Mouse (Mus musculus) liver, embryonic 15.5 days (tissue): Measurements from ENCODE around the gene Gpam. TPM values are rescaled to one million over a fixed set of nuclear protein-coding genes. Genes with fewer than 3 reads are reported as not detected.
A peak's percentile ranks its signal among the peaks of the same experiment; 100 is the strongest.
"Not testable (repeated sequence)": the region's sequence is repeated elsewhere in the genome, so short reads cannot be mapped to it uniquely, and the experiment has no call there.

ENCODE experiments used
- ATAC-seq: fragments of 200-750 bp; cut with Nextera tagmentation; 2 replicates; pipeline ENCODE4 v1.8.0; 2017; ENCODE audit warnings: moderate number of reproducible peaks, mild to moderate bottlenecking, moderate library complexity; ENCODE audit not compliant: insufficient read depth
- H3K27ac ChIP-seq: fragments of 300-500 bp; sonication (generic); replicated peaks from 2 replicates; pipeline ENCODE4 v1.5.1; 2015; ENCODE audit warnings: mild to moderate bottlenecking, inconsistent platforms
- H3K27me3 ChIP-seq: fragments of 300-500 bp; sonication (generic); 2 replicates; pipeline ENCODE4 v1.6.1; 2015; ENCODE audit warnings: mild to moderate bottlenecking, inconsistent platforms
- H3K36me3 ChIP-seq: fragments of 300-500 bp; sonication (generic); replicated peaks from 2 replicates; pipeline ENCODE4 v1.6.1; 2015; ENCODE audit warnings: moderate library complexity, mild to moderate bottlenecking, inconsistent platforms
- H3K4me1 ChIP-seq: fragments of 300-500 bp; sonication (generic); replicated peaks from 2 replicates; pipeline ENCODE4 v1.6.1; 2015; ENCODE audit warnings: inconsistent platforms
- H3K4me2 ChIP-seq: fragments of 300-500 bp; sonication (generic); 2 replicates; pipeline ENCODE4 v1.6.1; 2015; ENCODE audit warnings: moderate library complexity, mild to moderate bottlenecking, inconsistent platforms
- H3K4me3 ChIP-seq: fragments of 300-500 bp; sonication (generic); replicated peaks from 2 replicates; pipeline ENCODE4 v1.5.1; 2015; ENCODE audit warnings: mild to moderate bottlenecking, inconsistent platforms
- H3K9ac ChIP-seq: fragments of 300-500 bp; sonication (generic); 2 replicates; pipeline ENCODE4 v1.6.1; 2015; ENCODE audit warnings: moderate library complexity, mild to moderate bottlenecking, inconsistent platforms
- H3K9me3 ChIP-seq: fragments of 300-500 bp; sonication (generic); replicated peaks from 2 replicates; pipeline ENCODE4 v1.6.1; 2016; ENCODE audit warnings: inconsistent platforms
- WGBS: fragments of 180-500 bp; shearing (Covaris S2); methylation state at CpG from one replicate; pipeline ENCODE4 v1.1.7; 2015; ENCODE audit warnings: mixed read lengths; ENCODE audit not compliant: insufficient replicate concordance; 5-methylcytosine and 5-hydroxymethylcytosine counted together
- polyA plus RNA-seq: library from polyadenylated mRNA; unstranded; fragments of >200 nt; fragmentation: Nextera tagmentation; extraction: Ambion mirVana; gene quantifications from 2 replicates; pipeline ENCODE4 v1.2.1, GENCODE M21; 2015

Gpam gene
- 28.3 and 33.6 TPM in 2 replicates for polyA plus RNA-seq

- peak; percentile 70 for ATAC-seq
- peak within 1 kb of the TSS; percentile 63; the same call in 1 of the 2 replicates for H3K27ac ChIP-seq
- peak within 1 kb of the TSS; percentile 38 for H3K4me2 ChIP-seq
- 43% methylated on average over 11 of the region's 11 CpGs for WGBS
- no peaks in the 10 kb centered on the region for H3K27me3 ChIP-seq
- 0 out of 2 replicates have a peak within 1 kb of the TSS, but pooled peaks have one; percentile 16 for H3K9ac ChIP-seq
- H3K4me3 ChIP-seq, result peak within 1 kb of the TSS; percentile 48
- H3K36me3 ChIP-seq, result no peaks in the 10 kb centered on the region
- no peaks in the 10 kb centered on the region for H3K9me3 ChIP-seq
- H3K4me1 ChIP-seq, result no peaks in the 10 kb centered on the region; the same call in 1 of the 2 replicates
Measured at GRCm38 (mm10) chr19:55127072-55127718, at the start of gene Gpam. Gene Gpam, minus strand, starts transcription at chr19:55127238.

GRCm38 (mm10) chr19:55171585-55171984 is 44.5 kb upstream of the Gpam start:
- no peak overlapping the region for H3K9ac ChIP-seq
- no peak for ATAC-seq
- no peaks in the 10 kb centered on the region for H3K36me3 ChIP-seq
- no peaks in the 10 kb centered on the region for H3K9me3 ChIP-seq
- no peaks in the 10 kb centered on the region for H3K27me3 ChIP-seq
- H3K4me1 ChIP-seq, result no peaks in the 10 kb centered on the region
- WGBS, result 36% methylated on average over 1 of the region's 1 CpGs
- no peak overlapping the region for H3K4me3 ChIP-seq
- H3K4me2 ChIP-seq, result no peak overlapping the region
- no peak overlapping the region for H3K27ac ChIP-seq

- no peak for ATAC-seq
- Histone ChIP-seq H3K4me3 (no peak overlapping the region), H3K9me3 (no peaks in the 10 kb centered on the region), H3K4me1 (no peaks in the 10 kb centered on the region), H3K27ac (no peak overlapping the region), H3K9ac (no peak overlapping the region), H3K36me3 (no peaks in the 10 kb centered on the region), H3K27me3 (no peaks in the 10 kb centered on the region), H3K4me2 (no peak overlapping the region)
Measured at GRCm38 (mm10) chr19:55170399-55170798, 43.4 kb upstream of the Gpam start.

- not testable (repeated sequence) for H3K4me2 ChIP-seq, H3K36me3 ChIP-seq, H3K27ac ChIP-seq, H3K9me3 ChIP-seq, ATAC-seq, H3K4me1 ChIP-seq, H3K4me3 ChIP-seq, H3K27me3 ChIP-seq, H3K9ac ChIP-seq
- 64% methylated on average over 8 of the region's 8 CpGs for WGBS
Measured at GRCm38 (mm10) chr19:55169236-55169729, 42.2 kb upstream of the Gpam start.

- Histone ChIP-seq H3K4me2 (no peak overlapping the region), H3K9me3 (no peaks in the 10 kb centered on the region), H3K36me3 (no peaks in the 10 kb centered on the region), H3K4me3 (no peak overlapping the region), H3K4me1 (no peaks in the 10 kb centered on the region), H3K27ac (no peak overlapping the region), H3K9ac (no peak overlapping the region), H3K27me3 (no peaks in the 10 kb centered on the region)
- no peak for ATAC-seq
- WGBS, result 61% methylated on average over 6 of the region's 6 CpGs
Measured at GRCm38 (mm10) chr19:55168360-55168759, 41.3 kb upstream of the Gpam start.

- Histone ChIP-seq H3K36me3 (no peaks in the 10 kb centered on the region), H3K9me3 (no peaks in the 10 kb centered on the region), H3K4me2 (no peak overlapping the region), H3K27ac (no peak overlapping the region), H3K4me3 (no peak overlapping the region), H3K4me1 (no peaks in the 10 kb centered on the region), H3K9ac (no peak overlapping the region), H3K27me3 (no peaks in the 10 kb centered on the region)
- no peak for ATAC-seq
- WGBS, result 19% methylated on average over 2 of the region's 2 CpGs
Measured at GRCm38 (mm10) chr19:55167741-55168140, 40.7 kb upstream of the Gpam start.

GRCm38 (mm10) chr19:55166741-55167140 is 39.7 kb upstream of the Gpam start:
- Histone ChIP-seq H3K4me2 (no peak overlapping the region), H3K9ac (no peak overlapping the region), H3K4me3 (no peak overlapping the region), H3K36me3 (no peaks in the 10 kb centered on the region), H3K4me1 (no peaks in the 10 kb centered on the region), H3K27ac (no peak overlapping the region), H3K27me3 (no peaks in the 10 kb centered on the region), H3K9me3 (no peaks in the 10 kb centered on the region)
- 75% methylated on average over 2 of the region's 2 CpGs for WGBS
- no peak for ATAC-seq

GRCm38 (mm10) chr19:55165954-55166353 is 38.9 kb upstream of the Gpam start:
- Histone ChIP-seq H3K27ac (no peak overlapping the region), H3K4me1 (no peaks in the 10 kb centered on the region), H3K9ac (no peak overlapping the region), H3K36me3 (no peaks in the 10 kb centered on the region), H3K27me3 (no peaks in the 10 kb centered on the region), H3K4me3 (no peak overlapping the region), H3K4me2 (no peak overlapping the region), H3K9me3 (no peaks in the 10 kb centered on the region)
- no peak for ATAC-seq
- 48% methylated on average over 4 of the region's 4 CpGs for WGBS

GRCm38 (mm10) chr19:55165183-55165865 is 38.3 kb upstream of the Gpam start:
- no peaks in the 10 kb centered on the region for H3K9me3 ChIP-seq
- H3K9ac ChIP-seq, result no peak overlapping the region
- H3K4me2 ChIP-seq, result no peak overlapping the region
- H3K4me3 ChIP-seq, result no peak overlapping the region
- ATAC-seq, result no peak
- no peaks in the 10 kb centered on the region for H3K36me3 ChIP-seq
- no peaks in the 10 kb centered on the region for H3K4me1 ChIP-seq
- H3K27me3 ChIP-seq, result no peaks in the 10 kb centered on the region
- H3K27ac ChIP-seq, result no peak overlapping the region
- WGBS, result 48% methylated on average over 1 of the region's 1 CpGs

GRCm38 (mm10) chr19:55164162-55164561 is 37.1 kb upstream of the Gpam start:
- Histone ChIP-seq H3K27me3 (no peaks in the 10 kb centered on the region), H3K9ac (no peak overlapping the region), H3K27ac (no peak overlapping the region), H3K4me2 (no peak overlapping the region), H3K36me3 (no peaks in the 10 kb centered on the region), H3K9me3 (no peaks in the 10 kb centered on the region), H3K4me3 (no peak overlapping the region), H3K4me1 (no peaks in the 10 kb centered on the region)
- WGBS, result 21% methylated on average over 1 of the region's 1 CpGs
- no peak for ATAC-seq

- H3K4me2 ChIP-seq, result no peak overlapping the region
- 61% methylated on average over 4 of the region's 4 CpGs for WGBS
- H3K4me1 ChIP-seq, result no peaks in the 10 kb centered on the region
- no peak overlapping the region for H3K27ac ChIP-seq
- H3K4me3 ChIP-seq, result no peak overlapping the region
- H3K36me3 ChIP-seq, result no peaks in the 10 kb centered on the region
- no peak overlapping the region for H3K9ac ChIP-seq
- no peaks in the 10 kb centered on the region for H3K9me3 ChIP-seq
- H3K27me3 ChIP-seq, result no peaks in the 10 kb centered on the region
- ATAC-seq, result no peak
Measured at GRCm38 (mm10) chr19:55162271-55162670, 35.2 kb upstream of the Gpam start.
